Mouse (Mus musculus): Measurements from ENCODE around the gene Ttc27. TPM values are rescaled to one million over a fixed set of nuclear protein-coding genes. Genes with fewer than 3 reads are reported as not detected.

Ttc27 gene
- polyA plus RNA-seq, 1 experiment: 12.9 TPM

- Histone ChIP-seq H3K79me2 (ENCODE audit: control insufficient read depth, insufficient read depth) (no peaks in the 10 kb centered on the region), H3K4me2 (ENCODE audit: low read depth) (no peak overlapping the region), H3K4me3 (no peak overlapping the region), H3K27me3 (ENCODE audit: control insufficient read depth, insufficient read depth, insufficient read length) (no peaks in the 10 kb centered on the region), H3ac (ENCODE audit: control insufficient read depth, insufficient read length) (no peak overlapping the region), H3K36me3 (ENCODE audit: control insufficient read depth, insufficient read depth) (peaks cover 4% of the 10 kb centered on the region)
- TF ChIP-seq USF1 (IDR thresholded peaks at IDR 0.05; ENCODE audit: low read depth): no peak
- no peak for TF ChIP-seq MYOD1 (IDR thresholded peaks at IDR 0.05; ENCODE audit: control insufficient read depth in 1 of 3, insufficient read length in 2 of 3, low read depth in 2 of 3)
- TF ChIP-seq E2F4 (IDR thresholded peaks at IDR 0.05; ENCODE audit: insufficient read depth): no peak
- no peak for TF ChIP-seq REST (IDR thresholded peaks at IDR 0.05; ENCODE audit: insufficient read depth, insufficient read length)
- no peak for TF ChIP-seq SRF (IDR thresholded peaks at IDR 0.05; ENCODE audit: control insufficient read depth, insufficient read length, low read depth)
- no peak for TF ChIP-seq CEBPB (IDR thresholded peaks at IDR 0.05; ENCODE audit: insufficient read depth, poor library complexity, severe bottlenecking)
- no peak for TF ChIP-seq POLR2AphosphoS2 (IDR thresholded peaks at IDR 0.05; ENCODE audit: insufficient read length, low read depth)
- TF ChIP-seq TCF12 (IDR thresholded peaks at IDR 0.05; ENCODE audit: insufficient read depth, poor library complexity, severe bottlenecking): no peak
Observed at GRCm38 (mm10) chr17:74754369-74755118, 37.0 kb downstream of the Ttc27 start.

- no peaks in the 10 kb centered on the region for H3K27me3 ChIP-seq (ENCODE audit: control insufficient read depth, insufficient read depth, insufficient read length)
- peaks cover 4% of the 10 kb centered on the region for H3K36me3 ChIP-seq (ENCODE audit: control insufficient read depth, insufficient read depth)
- no peak overlapping the region for H3K4me3 ChIP-seq
- H3ac ChIP-seq (ENCODE audit: control insufficient read depth, insufficient read length): no peak overlapping the region
- TF ChIP-seq POLR2A (IDR thresholded peaks at IDR 0.05; ENCODE audit: insufficient read length, low read depth) (no peak), MYOD1 (IDR thresholded peaks at IDR 0.05; ENCODE audit: control insufficient read depth in 1 of 3, insufficient read length in 2 of 3, low read depth in 2 of 3) (no peak), CEBPB (IDR thresholded peaks at IDR 0.05; ENCODE audit: insufficient read depth, poor library complexity, severe bottlenecking) (no peak), USF1 (IDR thresholded peaks at IDR 0.05; ENCODE audit: low read depth) (no peak), TCF3 (IDR thresholded peaks at IDR 0.05; ENCODE audit: insufficient read length, low read depth) (no peak), TCF12 (IDR thresholded peaks at IDR 0.05; ENCODE audit: insufficient read depth, poor library complexity, severe bottlenecking) (no peak), REST (IDR thresholded peaks at IDR 0.05; ENCODE audit: insufficient read depth, insufficient read length) (no peak), POLR2AphosphoS2 (IDR thresholded peaks at IDR 0.05; ENCODE audit: insufficient read length, low read depth) (no peak)
- no peaks in the 10 kb centered on the region for H3K79me2 ChIP-seq (ENCODE audit: control insufficient read depth, insufficient read depth)
- H3K4me2 ChIP-seq (ENCODE audit: low read depth): no peak overlapping the region
Observed at GRCm38 (mm10) chr17:74769390-74769811, 51.9 kb downstream of the Ttc27 start.

- no peak overlapping the region for H3K4me2 ChIP-seq (ENCODE audit: low read depth)
- no peak overlapping the region for H3K4me3 ChIP-seq
- no peak overlapping the region for H3ac ChIP-seq (ENCODE audit: control insufficient read depth, insufficient read length)
- H3K27me3 ChIP-seq (ENCODE audit: control insufficient read depth, insufficient read depth, insufficient read length): no peaks in the 10 kb centered on the region
- H3K79me2 ChIP-seq (ENCODE audit: control insufficient read depth, insufficient read depth): no peaks in the 10 kb centered on the region
- peaks cover 4% of the 10 kb centered on the region for H3K36me3 ChIP-seq (ENCODE audit: control insufficient read depth, insufficient read depth)
- TF ChIP-seq REST (IDR thresholded peaks at IDR 0.05; ENCODE audit: insufficient read depth, insufficient read length): no peak
- TF ChIP-seq E2F4 (IDR thresholded peaks at IDR 0.05; ENCODE audit: insufficient read depth): no peak
- TF ChIP-seq MAX (IDR thresholded peaks at IDR 0.05; ENCODE audit: low read depth): no peak
- no peak for TF ChIP-seq POLR2A (IDR thresholded peaks at IDR 0.05; ENCODE audit: insufficient read length, low read depth)
- no peak for TF ChIP-seq TCF3 (IDR thresholded peaks at IDR 0.05; ENCODE audit: insufficient read length, low read depth)
- TF ChIP-seq SRF (IDR thresholded peaks at IDR 0.05; ENCODE audit: control insufficient read depth, insufficient read length, low read depth): no peak
Observed at GRCm38 (mm10) chr17:74772364-74772763, 54.8 kb downstream of the Ttc27 start.

GRCm38 (mm10) chr17:74773556-74773955, 56.0 kb downstream of the Ttc27 start:
- Histone ChIP-seq H3K36me3 (ENCODE audit: control insufficient read depth, insufficient read depth) (peaks cover 4% of the 10 kb centered on the region), H3K4me2 (ENCODE audit: low read depth) (no peak overlapping the region), H3ac (ENCODE audit: control insufficient read depth, insufficient read length) (no peak overlapping the region), H3K79me2 (ENCODE audit: control insufficient read depth, insufficient read depth) (no peaks in the 10 kb centered on the region), H3K4me3 (no peak overlapping the region), H3K27me3 (ENCODE audit: control insufficient read depth, insufficient read depth, insufficient read length) (no peaks in the 10 kb centered on the region)
- TF ChIP-seq TCF3 (IDR thresholded peaks at IDR 0.05; ENCODE audit: insufficient read length, low read depth) (no peak), CEBPB (IDR thresholded peaks at IDR 0.05; ENCODE audit: insufficient read depth, poor library complexity, severe bottlenecking) (no peak), POLR2AphosphoS2 (IDR thresholded peaks at IDR 0.05; ENCODE audit: insufficient read length, low read depth) (no peak), SRF (IDR thresholded peaks at IDR 0.05; ENCODE audit: control insufficient read depth, insufficient read length, low read depth) (no peak), MYOD1 (IDR thresholded peaks at IDR 0.05; ENCODE audit: control insufficient read depth in 1 of 3, insufficient read length in 2 of 3, low read depth in 2 of 3) (no peak), POLR2A (IDR thresholded peaks at IDR 0.05; ENCODE audit: insufficient read length, low read depth) (no peak), MYOG (IDR thresholded peaks at IDR 0.05; ENCODE audit: control insufficient read depth in 1 of 3, insufficient read depth in 1 of 3, insufficient read length in 2 of 3, low read depth in 2 of 3) (no peak), TCF12 (IDR thresholded peaks at IDR 0.05; ENCODE audit: insufficient read depth, poor library complexity, severe bottlenecking) (no peak), REST (IDR thresholded peaks at IDR 0.05; ENCODE audit: insufficient read depth, insufficient read length) (no peak), MAX (IDR thresholded peaks at IDR 0.05; ENCODE audit: low read depth) (no peak), USF1 (IDR thresholded peaks at IDR 0.05; ENCODE audit: low read depth) (no peak), E2F4 (IDR thresholded peaks at IDR 0.05; ENCODE audit: insufficient read depth) (no peak)

- Histone ChIP-seq H3K27me3 (ENCODE audit: control insufficient read depth, insufficient read depth, insufficient read length) (no peaks in the 10 kb centered on the region), H3K79me2 (ENCODE audit: control insufficient read depth, insufficient read depth) (no peaks in the 10 kb centered on the region), H3K4me2 (ENCODE audit: low read depth) (no peak overlapping the region), H3K36me3 (ENCODE audit: control insufficient read depth, insufficient read depth) (peaks cover 3% of the 10 kb centered on the region), H3K4me3 (no peak overlapping the region), H3ac (ENCODE audit: control insufficient read depth, insufficient read length) (no peak overlapping the region)
- TF ChIP-seq REST (IDR thresholded peaks at IDR 0.05; ENCODE audit: insufficient read depth, insufficient read length) (no peak), MYOD1 (IDR thresholded peaks at IDR 0.05; ENCODE audit: control insufficient read depth in 1 of 3, insufficient read length in 2 of 3, low read depth in 2 of 3) (no peak), MAX (IDR thresholded peaks at IDR 0.05; ENCODE audit: low read depth) (no peak)
Observed at GRCm38 (mm10) chr17:74780133-74780532, 62.6 kb downstream of the Ttc27 start.
